Mouse (Mus musculus): ENCODE measurements around the gene Flywch2. TPM values are rescaled to one million over a fixed set of nuclear protein-coding genes. Genes with fewer than 3 reads are reported as not detected.

Flywch2 gene
- polyA plus RNA-seq, 1 experiment from 2014 or later = 4.3 TPM

DNA sequence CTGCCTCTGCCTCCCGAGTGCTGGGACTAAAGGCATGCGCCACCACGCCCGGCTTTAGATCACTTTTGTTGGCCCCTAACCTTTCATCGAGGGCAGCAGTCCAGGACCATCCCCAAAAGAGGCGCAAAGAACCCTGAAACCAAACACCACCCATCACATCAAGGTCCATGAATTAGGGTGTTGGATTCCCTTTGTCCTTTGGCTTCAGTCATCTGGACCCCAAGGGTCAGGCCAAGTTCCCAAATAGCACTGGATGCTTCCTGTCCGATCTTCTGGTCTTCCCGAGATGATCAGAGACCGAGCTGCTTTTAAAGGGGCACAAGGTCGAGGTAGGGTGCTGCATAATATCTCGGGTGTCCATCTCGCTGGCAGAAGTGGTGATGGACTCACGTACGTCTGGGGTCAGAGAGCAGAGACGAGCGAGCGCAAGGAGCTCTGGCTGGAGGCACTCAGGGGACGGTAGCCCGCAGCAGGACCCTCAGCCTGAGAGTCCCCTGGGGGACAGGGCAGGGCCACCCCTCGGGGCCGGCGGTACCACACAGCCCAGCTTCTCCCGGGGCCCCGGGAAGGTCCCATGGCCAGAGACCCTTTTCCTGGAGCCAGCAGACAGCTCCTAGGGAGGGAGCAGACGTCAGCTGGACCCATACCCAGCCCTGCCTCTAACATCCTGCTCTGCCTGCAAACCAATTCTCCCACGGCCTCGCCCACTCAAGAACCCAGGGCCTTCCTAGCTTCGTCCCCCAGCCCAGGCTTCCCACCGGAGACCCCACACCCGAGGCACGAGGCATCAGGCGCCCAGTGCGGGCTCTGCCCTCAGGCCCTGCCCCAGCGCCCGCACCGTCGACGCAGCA is 44.3 kb downstream of the Flywch2 start:
- Histone ChIP-seq H3K4me2 (ENCODE audit: low read depth, low read length) (no peak overlapping the region), H3K36me3 (ENCODE audit: control insufficient read depth, insufficient read depth) (peaks cover 6% of the 10 kb centered on the region; the same call in 1 of the 2 replicates), H3K4me3 (ENCODE audit: low read length) (no peak overlapping the region), H3K9ac (ENCODE audit: low read length) (no peak overlapping the region), H3K27ac (ENCODE audit: low read length) (no peak overlapping the region), H3K27me3 (ENCODE audit: control insufficient read depth, insufficient read depth, low read length) (peaks cover 57% of the 10 kb centered on the region), H3K4me1 (ENCODE audit: control insufficient read depth, insufficient read depth, low read length) (peaks cover 34% of the 10 kb centered on the region), H3K9me3 (replicated peaks; ENCODE audit: control insufficient read depth, low read length) (no peaks in the 10 kb centered on the region)
- ATAC-seq (replicated peaks; ENCODE audit: extremely low read depth, insufficient read depth, low FRiP score) = no peak
- WGBS = 40% methylated on average over 38 of the region's 38 CpGs

GRCm38 (mm10) chr17:23740598-23741021 is 45.3 kb downstream of the Flywch2 start, which contains the start of gene Paqr4:
Gene Paqr4, minus strand, starts transcription at chr17:23740867.
- H3K4me3 ChIP-seq (ENCODE audit: low read length) = peak within 1 kb of the TSS; percentile 79
- peak; percentile 4; the same call in 1 of the 2 replicates for ATAC-seq (replicated peaks; ENCODE audit: extremely low read depth, insufficient read depth, low FRiP score)
- peak within 1 kb of the TSS; percentile 72 for H3K27ac ChIP-seq (ENCODE audit: low read length)
- peak within 1 kb of the TSS; percentile 99 for H3K4me2 ChIP-seq (ENCODE audit: low read depth, low read length)
- H3K36me3 ChIP-seq (ENCODE audit: control insufficient read depth, insufficient read depth) = peaks cover 6% of the 10 kb centered on the region; the same call in 1 of the 2 replicates
- WGBS = 5% methylated on average over 13 of the region's 13 CpGs
- peaks cover 49% of the 10 kb centered on the region for H3K27me3 ChIP-seq (ENCODE audit: control insufficient read depth, insufficient read depth, low read length)
- peaks cover 31% of the 10 kb centered on the region for H3K4me1 ChIP-seq (ENCODE audit: control insufficient read depth, insufficient read depth, low read length)
- peak within 1 kb of the TSS; percentile 83 for H3K9ac ChIP-seq (ENCODE audit: low read length)
- H3K9me3 ChIP-seq (replicated peaks; ENCODE audit: control insufficient read depth, low read length) = no peaks in the 10 kb centered on the region

DNA sequence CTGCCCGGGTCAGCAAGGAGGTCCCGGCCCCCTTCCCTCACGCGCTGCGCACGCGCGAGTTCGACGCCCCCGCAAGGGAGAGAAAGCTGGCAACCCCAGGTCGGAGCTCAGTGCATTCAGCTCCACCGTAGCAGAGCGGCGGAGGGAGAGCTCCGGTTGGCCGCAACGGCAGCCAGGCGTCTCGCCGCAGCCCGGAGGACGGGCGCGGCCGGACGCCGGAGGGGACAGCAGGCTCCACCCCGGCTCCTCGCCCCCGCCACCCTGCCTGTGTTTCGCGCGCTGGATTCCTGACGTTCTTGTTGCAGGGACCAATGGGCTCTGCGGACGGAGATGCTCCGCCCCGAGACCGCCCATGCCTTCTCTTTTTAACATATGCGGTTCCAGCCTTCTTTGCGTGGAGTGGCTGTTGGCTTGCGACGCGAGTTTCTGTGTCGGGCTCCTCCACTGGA is 45.7 kb downstream of the Flywch2 start:
- ATAC-seq (replicated peaks; ENCODE audit: extremely low read depth, insufficient read depth, low FRiP score) = peak; percentile 82
- peaks cover 46% of the 10 kb centered on the region for H3K27me3 ChIP-seq (ENCODE audit: control insufficient read depth, insufficient read depth, low read length)
- no peaks in the 10 kb centered on the region for H3K9me3 ChIP-seq (replicated peaks; ENCODE audit: control insufficient read depth, low read length)

GRCm38 (mm10) chr17:23739202-23740135 is 46.4 kb downstream of the Flywch2 start:
- H3K27ac ChIP-seq (ENCODE audit: low read length) = peak overlapping the region; percentile 72
- H3K9ac ChIP-seq (ENCODE audit: low read length) = peak overlapping the region; percentile 83
- H3K4me1 ChIP-seq (ENCODE audit: control insufficient read depth, insufficient read depth, low read length) = peaks cover 22% of the 10 kb centered on the region
- 3% methylated on average over 48 of the region's 48 CpGs for WGBS
- peak; percentile 19 for ATAC-seq (replicated peaks; ENCODE audit: extremely low read depth, insufficient read depth, low FRiP score)
- H3K4me3 ChIP-seq (ENCODE audit: low read length) = peak overlapping the region; percentile 79
- peaks cover 39% of the 10 kb centered on the region for H3K27me3 ChIP-seq (ENCODE audit: control insufficient read depth, insufficient read depth, low read length)
- no peaks in the 10 kb centered on the region for H3K9me3 ChIP-seq (replicated peaks; ENCODE audit: control insufficient read depth, low read length)
- H3K36me3 ChIP-seq (ENCODE audit: control insufficient read depth, insufficient read depth) = peaks cover 6% of the 10 kb centered on the region; the same call in 1 of the 2 replicates
- peak overlapping the region; percentile 99 for H3K4me2 ChIP-seq (ENCODE audit: low read depth, low read length)

More for the DNA sequence above, 45.7 kb downstream of the Flywch2 start:
- peak overlapping the region; percentile 79 for H3K4me3 ChIP-seq (ENCODE audit: low read length)
- H3K9ac ChIP-seq (ENCODE audit: low read length) = peak overlapping the region; percentile 83
- peak overlapping the region; percentile 99 for H3K4me2 ChIP-seq (ENCODE audit: low read depth, low read length)
- peaks cover 6% of the 10 kb centered on the region; the same call in 1 of the 2 replicates for H3K36me3 ChIP-seq (ENCODE audit: control insufficient read depth, insufficient read depth)
- 0% methylated on average over 44 of the region's 46 CpGs for WGBS
- peak overlapping the region; percentile 72 for H3K27ac ChIP-seq (ENCODE audit: low read length)
- H3K4me1 ChIP-seq (ENCODE audit: control insufficient read depth, insufficient read depth, low read length) = peaks cover 26% of the 10 kb centered on the region

GRCm38 (mm10) chr17:23738836-23739201 is 47.1 kb downstream of the Flywch2 start:
- peaks cover 22% of the 10 kb centered on the region for H3K4me1 ChIP-seq (ENCODE audit: control insufficient read depth, insufficient read depth, low read length)
- peaks cover 6% of the 10 kb centered on the region; the same call in 1 of the 2 replicates for H3K36me3 ChIP-seq (ENCODE audit: control insufficient read depth, insufficient read depth)
- peak overlapping the region; percentile 79 for H3K4me3 ChIP-seq (ENCODE audit: low read length)
- H3K27ac ChIP-seq (ENCODE audit: low read length) = no peak overlapping the region
- peak overlapping the region; percentile 99 for H3K4me2 ChIP-seq (ENCODE audit: low read depth, low read length)
- no peak for ATAC-seq (replicated peaks; ENCODE audit: extremely low read depth, insufficient read depth, low FRiP score)
- peaks cover 34% of the 10 kb centered on the region for H3K27me3 ChIP-seq (ENCODE audit: control insufficient read depth, insufficient read depth, low read length)
- H3K9ac ChIP-seq (ENCODE audit: low read length) = peak overlapping the region; percentile 83; the same call in 1 of the 2 replicates
- no peaks in the 10 kb centered on the region for H3K9me3 ChIP-seq (replicated peaks; ENCODE audit: control insufficient read depth, low read length)
- WGBS = 56% methylated on average over 2 of the region's 2 CpGs

GRCm38 (mm10) chr17:23737493-23738445 is 48.1 kb downstream of the Flywch2 start:
- WGBS = 67% methylated on average over 15 of the region's 15 CpGs
- Histone ChIP-seq H3K27ac (ENCODE audit: low read length) (no peak overlapping the region), H3K4me1 (ENCODE audit: control insufficient read depth, insufficient read depth, low read length) (peaks cover 22% of the 10 kb centered on the region), H3K9ac (ENCODE audit: low read length) (no peak overlapping the region), H3K36me3 (ENCODE audit: control insufficient read depth, insufficient read depth) (peaks cover 6% of the 10 kb centered on the region; the same call in 1 of the 2 replicates), H3K27me3 (ENCODE audit: control insufficient read depth, insufficient read depth, low read length) (peaks cover 23% of the 10 kb centered on the region), H3K4me2 (ENCODE audit: low read depth, low read length) (no peak overlapping the region), H3K4me3 (ENCODE audit: low read length) (no peak overlapping the region), H3K9me3 (replicated peaks; ENCODE audit: control insufficient read depth, low read length) (no peaks in the 10 kb centered on the region)
- no peak for ATAC-seq (replicated peaks; ENCODE audit: extremely low read depth, insufficient read depth, low FRiP score)

DNA sequence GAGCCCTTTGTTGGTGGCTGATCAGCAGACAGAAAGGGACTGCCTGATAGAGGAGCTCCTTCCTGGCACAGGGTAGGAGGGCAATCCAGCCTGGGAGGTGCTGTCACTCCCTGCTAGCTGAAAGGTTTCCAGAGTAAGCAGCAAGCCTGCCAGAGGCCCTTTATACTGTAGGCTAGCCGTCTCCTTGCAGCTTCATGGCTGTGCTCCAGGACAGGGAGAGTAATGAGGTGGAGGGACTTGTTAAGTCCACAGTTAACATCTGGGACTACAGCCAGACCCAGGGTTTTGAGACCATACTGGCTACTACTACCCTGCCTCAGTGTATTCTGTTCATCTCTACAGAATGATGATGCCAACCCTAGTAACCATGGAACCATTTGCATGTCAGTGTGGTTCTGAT is 51.5 kb downstream of the Flywch2 start:
- Histone ChIP-seq H3K9ac (ENCODE audit: low read length) (no peak overlapping the region), H3K4me2 (ENCODE audit: low read depth, low read length) (no peak overlapping the region), H3K27ac (ENCODE audit: low read length) (no peak overlapping the region), H3K9me3 (replicated peaks; ENCODE audit: control insufficient read depth, low read length) (no peaks in the 10 kb centered on the region), H3K27me3 (ENCODE audit: control insufficient read depth, insufficient read depth, low read length) (no peaks in the 10 kb centered on the region; the same call in 1 of the 2 replicates), H3K4me1 (ENCODE audit: control insufficient read depth, insufficient read depth, low read length) (peaks cover 10% of the 10 kb centered on the region; the same call in 1 of the 2 replicates), H3K36me3 (ENCODE audit: control insufficient read depth, insufficient read depth) (peaks cover 6% of the 10 kb centered on the region; the same call in 1 of the 2 replicates), H3K4me3 (ENCODE audit: low read length) (no peak overlapping the region)
- whole genome bisulfite sequencing = 60% methylated on average over 1 of the region's 1 CpGs
- ATAC-seq (replicated peaks; ENCODE audit: extremely low read depth, insufficient read depth, low FRiP score) = no peak

DNA sequence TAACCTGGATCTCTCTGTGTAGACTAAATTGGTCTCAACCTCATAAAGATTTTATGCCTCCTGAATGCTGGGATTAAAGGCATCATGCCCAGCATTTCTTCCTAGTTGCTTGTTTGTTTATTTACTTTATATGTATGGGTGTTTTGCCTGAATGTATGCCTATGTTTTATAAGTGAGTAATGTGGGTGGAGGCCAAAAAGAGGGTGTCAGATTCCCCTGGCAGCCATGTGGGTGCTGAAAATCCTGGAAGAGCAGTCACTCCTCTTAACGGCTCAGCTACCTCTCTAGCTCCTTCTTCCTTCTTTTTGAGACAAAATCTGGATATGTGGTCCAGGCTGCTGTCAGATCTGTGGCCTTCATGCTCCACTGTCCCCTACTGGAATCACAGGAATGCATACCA is 55.4 kb downstream of the Flywch2 start:
- no peak overlapping the region for H3K4me2 ChIP-seq (ENCODE audit: low read depth, low read length)
- no peaks in the 10 kb centered on the region for H3K27me3 ChIP-seq (ENCODE audit: control insufficient read depth, insufficient read depth, low read length)
- no peak overlapping the region for H3K27ac ChIP-seq (ENCODE audit: low read length)
- H3K9me3 ChIP-seq (replicated peaks; ENCODE audit: control insufficient read depth, low read length) = no peaks in the 10 kb centered on the region
- 35% methylated on average over 1 of the region's 1 CpGs for WGBS
- H3K4me1 ChIP-seq (ENCODE audit: control insufficient read depth, insufficient read depth, low read length) = peaks cover 10% of the 10 kb centered on the region
- no peaks in the 10 kb centered on the region for H3K36me3 ChIP-seq (ENCODE audit: control insufficient read depth, insufficient read depth)
- no peak overlapping the region for H3K4me3 ChIP-seq (ENCODE audit: low read length)
- no peak overlapping the region for H3K9ac ChIP-seq (ENCODE audit: low read length)
- no peak for ATAC-seq (replicated peaks; ENCODE audit: extremely low read depth, insufficient read depth, low FRiP score)

Measured in heart, embryonic 16.5 days (tissue).